Mouse (Mus musculus) brain, embryonic 14.5 days (tissue): ENCODE data around the gene Osbp2.

ENCODE experiments used
- CTCF ChIP-seq: fragments of 200-500 bp; IDR thresholded peaks from 2 replicates; pipeline ENCODE4 v1.5.1; 2012; ENCODE audit warnings: inconsistent platforms, mild to moderate bottlenecking, moderate library complexity, borderline replicate concordance; ENCODE audit not compliant: insufficient read depth, insufficient read length; ENCODE audit errors: extremely low read depth
- POLR2A ChIP-seq: fragments of 200-500 bp; IDR thresholded peaks from 2 replicates; pipeline ENCODE4 v1.6.1; 2012; ENCODE audit warnings: mild to moderate bottlenecking, inconsistent platforms, borderline replicate concordance; ENCODE audit not compliant: poor library complexity, insufficient read depth, insufficient read length, severe bottlenecking; ENCODE audit errors: extremely low read depth

DNA sequence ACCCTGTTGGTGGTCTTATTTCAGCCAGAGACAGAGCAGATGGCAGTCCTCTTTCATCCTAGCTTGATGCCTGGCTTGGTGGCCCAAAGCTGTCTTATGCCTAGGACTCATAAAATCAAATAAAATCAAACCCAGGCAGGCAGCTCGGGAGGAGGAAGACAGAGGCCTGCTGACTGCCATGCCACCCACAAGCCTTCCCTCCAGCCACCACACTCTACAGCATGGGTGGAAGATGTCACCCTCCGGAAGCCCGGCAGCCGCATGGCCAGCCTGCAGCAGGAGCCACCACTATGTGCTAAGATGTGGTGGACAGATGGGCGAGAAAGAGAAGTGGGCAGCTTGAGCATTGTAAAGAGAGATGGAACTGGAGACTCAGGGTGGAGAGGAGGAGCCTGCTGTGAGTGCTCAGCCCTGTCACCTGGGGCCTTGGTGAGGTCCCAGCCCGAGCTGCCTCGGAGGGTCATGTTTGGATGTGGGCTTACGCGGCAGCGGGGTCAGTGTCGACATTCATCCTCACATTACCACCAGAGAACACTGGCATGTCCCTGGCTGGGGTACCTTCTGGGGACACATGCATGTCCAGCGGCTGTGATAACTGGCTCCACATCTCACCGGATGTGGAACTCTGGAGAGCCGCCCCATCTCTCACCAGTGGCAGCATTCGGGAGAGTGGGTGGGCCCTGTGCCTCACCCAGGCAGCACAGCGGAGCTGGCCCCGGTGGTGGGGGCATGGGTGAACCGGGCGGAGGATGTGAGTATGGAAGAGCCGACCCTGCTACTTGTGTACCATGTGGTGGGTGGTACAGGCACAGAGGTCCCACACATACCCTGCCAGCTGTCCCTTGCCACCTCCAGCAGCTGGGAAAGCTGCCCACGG is 29.9 kb downstream of the Osbp2 start:
- TF ChIP-seq POLR2A (no peak), CTCF (no peak)
